Mouse (Mus musculus) heart, postnatal 10 days (tissue): Measurements from ENCODE around the gene Fgd3. TPM values are rescaled to one million over a fixed set of nuclear protein-coding genes. Genes with fewer than 3 reads are reported as not detected.

ENCODE experiments used
- DNase-seq, 2 experiments: peaks; one replicate each; pipeline ENCODE4 v3.0.0; 2021
- intact Hi-C: fragments of 180-260 bp; cut with DNase I; formaldehyde crosslinking; loops from one replicate; pipeline ENCODE4 v1.15.1; 2025
- total RNA-seq, 2 experiments: library from RNA; stranded (reverse); gene quantifications; 2 replicates each; pipeline ENCODE4 v1.2.3; 2021

Gene Fgd3
- total RNA-seq, 2 experiments from 2014 or later = 0.50 to 0.57 TPM

GRCm38 (mm10) chr13:49341831-49342722 lies 22.0 kb upstream of the Fgd3 start:
- intact Hi-C loops = loop anchor here (2.0 kb wide), 1 partner anchor 17 kb away; no protein-coding TSS in a partner anchor

GRCm38 (mm10) chr13:49341012-49341830 lies 21.1 kb upstream of the Fgd3 start, which contains the start of gene Bicd2:
Gene Bicd2 (plus strand): TSS chr13:49341585.
- peak; percentile 96 to 98 for DNase-seq
- intact Hi-C loops = no loop called here

More at GRCm38 (mm10) chr13:49341831-49342722, 22.0 kb upstream of the Fgd3 start:
- no peak for DNase-seq

- DNase-seq = peak; percentile 78 to 83
- intact Hi-C loops = loop anchor here (1.0 to 10.0 kb wide), 4 partner anchors 42 to 313 kb away; partner anchors contain the start of genes Cenpp, Ippk and Nol8
Measured at GRCm38 (mm10) chr13:49338893-49339546, 18.9 kb upstream of the Fgd3 start.

GRCm38 (mm10) chr13:49335077-49335982 lies 15.2 kb upstream of the Fgd3 start:
- no peak for DNase-seq
- intact Hi-C loops = loop anchor here (5.0 to 10.0 kb wide), 2 partner anchors 189 to 317 kb away; partner anchors contain the start of genes Cenpp and Nol8

GRCm38 (mm10) chr13:49333250-49333649 lies 13.1 kb upstream of the Fgd3 start:
- no peak for DNase-seq
- intact Hi-C loops = loop anchor here (10.0 kb wide), 1 partner anchor 192 kb away; no protein-coding TSS in a partner anchor

GRCm38 (mm10) chr13:49328101-49328500 lies 8.0 kb upstream of the Fgd3 start:
- no peak for DNase-seq
- intact Hi-C loops = no loop called here

- intact Hi-C loops = loop anchor here (2.0 kb wide), 1 partner anchor 54 kb away; no protein-coding TSS in a partner anchor
- DNase-seq = peak; percentile 65 to 69
Measured at GRCm38 (mm10) chr13:49326246-49327206, 6.4 kb upstream of the Fgd3 start.

- no peak for DNase-seq
- intact Hi-C loops = no loop called here
Measured at GRCm38 (mm10) chr13:49324871-49325270, 4.8 kb upstream of the Fgd3 start.

GRCm38 (mm10) chr13:49322739-49323138 lies 2.6 kb upstream of the Fgd3 start:
- no peak for DNase-seq
- intact Hi-C loops = no loop called here

GRCm38 (mm10) chr13:49322169-49322568 lies 2.1 kb upstream of the Fgd3 start:
- intact Hi-C loops = no loop called here
- DNase-seq = no peak

GRCm38 (mm10) chr13:49321452-49321851 lies 1.3 kb upstream of the Fgd3 start:
- DNase-seq = no peak
- intact Hi-C loops = no loop called here

GRCm38 (mm10) chr13:49320514-49320913 lies 403 bp upstream of the Fgd3 start:
- no peak for DNase-seq
- intact Hi-C loops = no loop called here

- intact Hi-C loops = no loop called here
- no peak for DNase-seq
Measured at GRCm38 (mm10) chr13:49317914-49318313, 2.2 kb downstream of the Fgd3 start.

GRCm38 (mm10) chr13:49317508-49317907 lies 2.6 kb downstream of the Fgd3 start:
- intact Hi-C loops = no loop called here
- DNase-seq = no peak

GRCm38 (mm10) chr13:49316386-49317162 lies 3.5 kb downstream of the Fgd3 start:
- intact Hi-C loops = no loop called here
- no peak for DNase-seq

- DNase-seq = no peak
- intact Hi-C loops = no loop called here
Measured at GRCm38 (mm10) chr13:49311642-49312041, 8.5 kb downstream of the Fgd3 start.

GRCm38 (mm10) chr13:49309501-49309900 lies 10.6 kb downstream of the Fgd3 start:
- no peak for DNase-seq
- intact Hi-C loops = no loop called here
